Mouse (Mus musculus) heart, postnatal 4 days (tissue): Measurements from ENCODE around the gene Capn15. TPM values are rescaled to one million over a fixed set of nuclear protein-coding genes. Genes with fewer than 3 reads are reported as not detected.
A peak's percentile ranks its signal among the peaks of the same experiment; 100 is the strongest.

Experiments used
- DNase-seq: peaks from one replicate; pipeline ENCODE4 v3.0.0; 2021
- total RNA-seq, 2 experiments: library from RNA; stranded (reverse); gene quantifications; 2 replicates each; pipeline ENCODE4 v1.2.3; 2021

Capn15 gene
- total RNA-seq, 2 experiments from 2014 or later = 13.0 to 16.7 TPM

GRCm38 (mm10) chr17:25919144-25919785, 66.3 kb downstream of the Capn15 start, which contains the start of gene Rab40c:
TSS of gene Rab40c (minus strand) at chr17:25919727.
- peak; percentile 63 for DNase-seq

GRCm38 (mm10) chr17:25918037-25918750, 67.4 kb downstream of the Capn15 start:
- DNase-seq = no peak

GRCm38 (mm10) chr17:25916931-25917647, 68.5 kb downstream of the Capn15 start:
- DNase-seq = no peak

- DNase-seq = no peak
Observed at GRCm38 (mm10) chr17:25914295-25914694, 71.3 kb downstream of the Capn15 start.

DNA sequence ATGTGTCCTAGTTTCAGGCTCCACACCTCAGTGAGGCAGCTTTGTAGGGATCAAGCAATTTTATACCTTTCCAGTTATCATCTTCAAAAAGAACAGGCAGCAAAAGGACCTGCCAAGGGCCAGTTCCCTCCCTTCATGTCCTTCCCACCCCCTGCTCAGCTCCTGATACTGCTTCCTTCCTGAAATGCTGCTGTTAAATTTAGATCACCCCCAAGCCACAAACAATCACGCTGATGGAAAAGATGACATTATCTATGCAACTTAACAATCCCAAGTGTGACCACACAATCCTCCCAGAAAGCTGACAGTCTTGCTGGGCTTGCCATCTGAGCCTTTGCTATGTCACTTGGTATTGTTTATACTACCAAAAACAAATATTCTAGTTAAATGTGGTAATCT, 71.7 kb downstream of the Capn15 start:
- DNase-seq = no peak

- DNase-seq = no peak
Observed at GRCm38 (mm10) chr17:25913186-25913876, 72.3 kb downstream of the Capn15 start.

DNA sequence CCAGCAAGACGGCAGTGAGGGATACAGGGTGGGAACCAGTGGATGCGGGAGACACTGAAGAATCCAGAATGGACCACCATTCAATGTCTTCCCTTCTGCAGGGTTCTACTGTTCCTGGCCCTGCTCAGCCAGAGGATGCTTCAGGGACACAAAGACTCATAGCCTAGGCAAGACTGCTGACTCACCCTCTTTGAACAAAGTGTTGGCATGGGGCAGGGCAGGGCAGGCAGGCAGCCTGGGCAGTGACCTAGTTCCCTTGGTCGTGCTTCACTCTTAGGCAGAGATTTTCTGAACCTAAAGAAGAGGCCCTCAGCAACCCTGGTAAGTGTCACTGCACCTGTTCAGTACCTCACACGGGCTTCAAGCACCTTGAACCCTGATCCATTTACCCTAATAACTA, 73.8 kb downstream of the Capn15 start:
- no peak for DNase-seq

Other genes with a start within 250 kb of the Capn15 start
- not detected for gene Mslnl, start 249.8 kb downstream of the Capn15 start, total RNA-seq
- 10 to 100 TPM; 38.4 to 43.3 TPM for gene Msln, start 231.4 kb downstream of the Capn15 start, total RNA-seq
- gene Narfl, start 212.0 kb downstream of the Capn15 start, total RNA-seq = 10 to 100 TPM; 41.7 to 46.9 TPM
- 10 to 100 TPM; 27.8 to 29.4 TPM for gene Haghl, start 200.1 kb downstream of the Capn15 start, total RNA-seq
- not detected for gene Ccdc78, start 199.2 kb downstream of the Capn15 start, total RNA-seq
- gene Fam173a, start 192.9 kb downstream of the Capn15 start, total RNA-seq = 10 to 100 TPM; 41.0 to 44.2 TPM
- gene AC134908.4, start 190.1 kb downstream of the Capn15 start, total RNA-seq = 1 to 10 TPM in 1 of 2 experiments, under 1 TPM in 1; 0.86 to 1.2 TPM
- 10 to 100 TPM; 48.4 to 49.3 TPM for gene Metrn, start 188.7 kb downstream of the Capn15 start, total RNA-seq
- gene Fbxl16, start 176.7 kb downstream of the Capn15 start, total RNA-seq = 1 to 10 TPM in 1 of 2 experiments, under 1 TPM in 1; 0.93 to 1.2 TPM
- 10 to 100 TPM in 1 of 2 experiments, 1 to 10 TPM in 1; 10.0 to 12.3 TPM for gene Wdr24, start 162.2 kb downstream of the Capn15 start, total RNA-seq
- gene Jmjd8, start 156.9 kb downstream of the Capn15 start, total RNA-seq = 10 to 100 TPM; 34.7 to 37.4 TPM
- gene Stub1, start 152.4 kb downstream of the Capn15 start, total RNA-seq = 100 to 1,000 TPM; 149 to 158 TPM
- 1 to 10 TPM; 2.0 to 2.5 TPM for gene Rhbdl1, start 148.5 kb downstream of the Capn15 start, total RNA-seq
- 1 to 10 TPM; 1.8 to 2.6 TPM for gene Gm20683, start 144.0 kb downstream of the Capn15 start, total RNA-seq
- gene Rhot2, start 140.9 kb downstream of the Capn15 start, total RNA-seq = 10 to 100 TPM; 77.1 to 78.4 TPM
- 10 to 100 TPM; 14.4 to 15.1 TPM for gene Wdr90, start 124.3 kb downstream of the Capn15 start, total RNA-seq
- 100 to 1,000 TPM; 195 to 217 TPM for gene Mcrip2, start 117.0 kb downstream of the Capn15 start, total RNA-seq
- 10 to 100 TPM; 10.8 to 11.7 TPM for gene Mettl26, start 110.7 kb downstream of the Capn15 start, total RNA-seq
- 1 to 10 TPM in 1 of 2 experiments, under 1 TPM in 1; 0.70 to 1.1 TPM for gene Wfikkn1, start 104.9 kb downstream of the Capn15 start, total RNA-seq
- gene Rab40c, start 66.1 kb downstream of the Capn15 start, total RNA-seq = 10 to 100 TPM; 16.1 to 16.6 TPM
- gene Pigq, start 40.9 kb downstream of the Capn15 start, total RNA-seq = 10 to 100 TPM; 86.0 to 89.4 TPM
- gene Nhlrc4, start 40.8 kb downstream of the Capn15 start, total RNA-seq = not detected
- gene A930017K11Rik, start 33.2 kb downstream of the Capn15 start, total RNA-seq = not detected
- 10 to 100 TPM; 21.0 to 22.9 TPM for gene Rab11fip3, start 83.8 kb upstream of the Capn15 start, total RNA-seq
- 10 to 100 TPM; 14.6 to 17.0 TPM for gene Decr2, start 104.5 kb upstream of the Capn15 start, total RNA-seq
- 10 to 100 TPM; 10.3 to 10.8 TPM for gene Nme4, start 109.8 kb upstream of the Capn15 start, total RNA-seq
- 1 to 10 TPM; 1.4 to 1.7 TPM for gene Tmem8, start 127.5 kb upstream of the Capn15 start, total RNA-seq
- 10 to 100 TPM; 92.7 to 94.3 TPM for gene Mrpl28, start 137.7 kb upstream of the Capn15 start, total RNA-seq
- 10 to 100 TPM; 28.3 to 28.4 TPM for gene Axin1, start 152.9 kb upstream of the Capn15 start, total RNA-seq
- not detected for gene Pdia2, start 213.3 kb upstream of the Capn15 start, total RNA-seq
- 1 to 10 TPM; 2.0 to 2.1 TPM for gene Rgs11, start 217.2 kb upstream of the Capn15 start, total RNA-seq
- 1 to 10 TPM; 1.6 to 2.0 TPM for gene Arhgdig, start 222.0 kb upstream of the Capn15 start, total RNA-seq